Mouse (Mus musculus) left cerebral cortex, adult 2 months (tissue): Measurements from ENCODE around the gene Ankrd49. TPM values are rescaled to one million over a fixed set of nuclear protein-coding genes. Genes with fewer than 3 reads are reported as not detected.

Source experiments
- DNase-seq, 2 experiments: peaks; one replicate each; pipeline ENCODE4 v3.0.0; 2021 to 2022; ENCODE audit warnings: low spot score in 2 of 2, mixed read lengths in 1 of 2; ENCODE audit errors: extremely low spot score in 1 of 2
- H3K27ac ChIP-seq: fragments of 200-600 bp; 2 replicates; pipeline ENCODE4 v1.8.1; 2022
- H3K4me3 ChIP-seq: fragments of 200-600 bp; 2 replicates; pipeline ENCODE4 v1.8.1; 2022
- CTCF ChIP-seq: fragments of 200-600 bp; IDR thresholded peaks from 2 replicates; pipeline ENCODE4 v1.8.1; 2022; ENCODE audit warnings: antibody characterized with exemption, mild to moderate bottlenecking, moderate library complexity
- intact Hi-C: fragments of 180-260 bp; cut with DNase I; formaldehyde crosslinking; loops from one replicate; pipeline ENCODE4 v1.15.1; 2025
- long read RNA-seq, 2 experiments: library from polyadenylated mRNA; stranded (forward); transcript quantifications; one replicate each; pipeline ENCODE4 v2.0.0; 2021; ENCODE audit warnings: borderline mapping rate in 2 of 2
- total RNA-seq, 2 experiments: library from RNA; stranded (reverse); gene quantifications; 2 replicates each; pipeline ENCODE4 v1.2.3; 2021

Gene Ankrd49
- 10 to 100 TPM; 12.0 to 14.2 TPM for total RNA-seq
- long read RNA-seq, experiment 1, transcript Ankrd49-206 (3 exons, 2,679 nt) = major isoform, 5 of 7 reads
- long read RNA-seq, experiment 1, partial matches to known transcripts = 0 of 7 reads
- long read RNA-seq, experiment 1, other reads (novel, unspliced or antisense) = 0 of 7 reads
- long read RNA-seq, experiment 2, partial matches to known transcripts = 0 of 4 reads
- long read RNA-seq, experiment 2, other reads (novel, unspliced or antisense) = 0 of 4 reads

DNA sequence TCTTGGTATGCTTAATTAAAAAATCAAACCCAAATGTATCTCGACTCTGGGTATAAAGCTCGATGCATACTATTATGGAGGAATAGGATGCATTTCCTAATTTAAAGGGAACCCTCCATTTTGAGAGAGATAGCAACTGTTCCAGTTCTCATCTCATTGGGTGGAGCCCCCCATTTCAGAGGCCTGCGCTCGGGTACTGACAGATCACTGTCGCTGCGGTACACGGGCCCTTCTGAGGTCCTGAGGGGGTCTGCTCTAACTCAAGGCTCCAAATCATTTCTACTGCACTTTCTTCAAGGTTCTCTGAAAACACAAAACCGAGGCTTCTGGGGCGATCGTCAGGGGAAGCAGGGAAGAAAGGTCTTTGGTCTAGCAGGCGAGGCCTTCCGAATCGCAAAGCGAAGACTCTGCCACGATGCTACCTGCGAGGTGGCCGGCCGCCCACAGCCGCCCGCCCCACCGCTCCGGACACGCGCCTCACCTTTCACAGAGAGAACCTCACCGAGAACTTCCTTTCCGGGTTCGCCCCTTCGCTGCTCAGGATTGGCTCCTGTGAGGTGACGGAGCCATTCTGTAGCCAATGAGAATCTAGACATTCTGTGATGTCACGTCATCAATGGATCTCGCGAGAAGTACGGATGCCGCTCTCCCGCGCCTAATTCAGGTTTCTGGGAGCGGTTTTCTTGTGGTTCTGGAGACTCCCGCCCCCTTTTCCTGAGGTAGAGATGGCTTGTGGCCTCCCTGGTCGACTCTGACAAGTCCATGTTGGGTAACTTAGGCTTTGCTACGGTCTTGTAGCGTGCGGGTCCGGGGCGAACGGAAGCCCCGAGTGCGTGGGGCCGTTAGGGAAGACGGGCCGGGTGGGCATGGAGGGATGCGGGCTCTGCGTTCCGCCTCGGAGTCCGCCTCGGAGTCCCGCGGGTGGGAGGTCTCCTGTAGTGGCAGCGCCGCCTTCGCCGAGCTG lies at the start of gene Ankrd49, which contains the start of gene Mre11a:
Gene Ankrd49, minus strand, starts transcription at position 818 of the 964 bp plus-strand sequence.
Gene Mre11a, plus strand, starts transcription at position 616 of the 964 bp plus-strand sequence.
- DNase-seq = peak; percentile 89 to 90
- intact Hi-C loops = loop anchor here (2.0 kb wide), 1 partner anchor 76 kb away; the partner anchor contains the start of gene Gpr83
- Histone ChIP-seq H3K4me3 (peak within 1 kb of the TSS; percentile 72), H3K27ac (peak within 1 kb of the TSS; percentile 87)
- TF ChIP-seq CTCF = no peak

DNA sequence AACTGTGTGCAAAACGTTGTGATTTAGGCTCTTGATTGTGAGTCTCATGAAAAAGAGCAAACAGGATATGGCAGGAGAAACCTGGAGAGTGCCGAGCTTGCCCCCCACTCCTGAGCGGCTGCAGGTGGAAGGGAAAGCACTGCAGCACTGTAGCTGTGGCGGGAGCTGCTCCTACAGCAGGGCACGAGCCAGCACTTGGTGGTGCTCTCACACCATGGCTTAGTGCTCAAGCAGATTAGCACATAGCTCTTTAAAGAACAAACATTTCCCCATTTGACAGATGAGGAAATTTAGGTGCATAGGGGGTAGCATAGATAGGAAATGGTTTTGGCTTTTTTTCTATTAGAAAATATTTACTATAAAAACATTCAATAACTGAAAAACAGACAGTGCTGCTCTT lies 47.4 kb upstream of the Ankrd49 start:
- intact Hi-C loops = no loop called here
- Histone ChIP-seq H3K4me3 (no peak overlapping the region), H3K27ac (no peak overlapping the region)
- TF ChIP-seq CTCF = no peak; the same call in none of the 2 replicates
- DNase-seq = no peak

DNA sequence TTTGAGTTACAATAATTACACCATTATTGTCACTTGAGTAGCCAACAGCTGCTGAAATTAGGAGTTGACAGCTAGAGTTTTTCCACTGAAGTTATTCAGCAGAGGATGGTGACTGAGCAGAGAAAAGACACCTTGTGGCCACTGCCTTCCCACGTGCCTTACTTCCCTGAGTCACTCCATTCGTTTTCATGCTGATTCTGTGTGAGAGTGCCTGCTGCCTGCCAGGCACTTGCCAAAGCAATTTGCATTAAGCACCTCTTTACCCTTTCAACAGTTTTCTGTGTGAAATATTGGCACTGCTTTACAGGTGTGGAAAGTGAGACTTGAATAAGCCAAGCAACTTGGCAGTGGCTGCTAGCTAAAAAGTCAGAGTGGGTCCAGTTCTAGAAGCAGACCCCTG lies 43.2 kb upstream of the Ankrd49 start:
- intact Hi-C loops = no loop called here
- Histone ChIP-seq H3K27ac (no peak overlapping the region), H3K4me3 (no peak overlapping the region)
- no peak for DNase-seq
- no peak for TF ChIP-seq CTCF

DNA sequence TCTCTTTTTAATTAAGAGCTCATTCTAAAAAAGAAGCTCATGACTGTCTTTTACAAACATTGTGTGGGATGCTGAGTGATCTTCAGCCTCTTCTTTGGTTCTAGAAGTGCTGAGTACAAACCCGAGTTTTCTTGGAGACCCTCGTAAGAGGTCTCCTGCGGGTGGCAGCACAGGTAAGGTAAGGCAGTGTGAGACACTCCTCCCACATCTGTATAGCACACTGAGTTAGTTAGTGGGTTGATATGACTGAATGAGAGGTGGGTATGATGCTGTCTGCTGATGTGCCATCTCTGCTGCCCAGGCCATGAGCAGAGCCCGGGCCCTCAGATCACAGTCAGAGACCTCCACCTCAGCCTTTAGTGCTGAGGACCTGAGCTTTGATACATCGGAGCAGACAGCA lies 40.2 kb upstream of the Ankrd49 start:
- intact Hi-C loops = no loop called here
- no peak for TF ChIP-seq CTCF
- DNase-seq = no peak
- Histone ChIP-seq H3K27ac (no peak overlapping the region), H3K4me3 (no peak overlapping the region)

DNA sequence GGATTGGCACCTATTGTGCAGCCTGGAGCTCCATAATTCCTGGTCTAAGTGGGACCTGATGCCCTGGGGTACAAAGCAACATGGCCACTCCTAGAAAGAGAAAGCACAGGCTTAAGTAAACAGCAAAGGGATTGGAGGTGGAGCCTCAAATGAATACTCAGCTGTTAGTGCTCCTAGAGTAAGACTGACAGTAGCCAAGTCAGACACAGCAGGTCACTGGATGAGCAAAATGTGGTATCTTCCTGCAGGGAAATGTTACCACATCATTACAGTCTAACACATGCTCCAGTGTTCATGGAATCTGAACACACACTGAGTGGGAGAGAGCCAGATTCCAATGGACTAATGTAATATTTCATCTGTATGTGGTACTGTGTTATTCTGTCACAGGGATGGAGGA lies 36.7 kb upstream of the Ankrd49 start:
- no peak for TF ChIP-seq CTCF
- intact Hi-C loops = no loop called here
- no peak overlapping the region for H3K27ac ChIP-seq
- no peak for DNase-seq
- H3K4me3 ChIP-seq = no peak overlapping the region

DNA sequence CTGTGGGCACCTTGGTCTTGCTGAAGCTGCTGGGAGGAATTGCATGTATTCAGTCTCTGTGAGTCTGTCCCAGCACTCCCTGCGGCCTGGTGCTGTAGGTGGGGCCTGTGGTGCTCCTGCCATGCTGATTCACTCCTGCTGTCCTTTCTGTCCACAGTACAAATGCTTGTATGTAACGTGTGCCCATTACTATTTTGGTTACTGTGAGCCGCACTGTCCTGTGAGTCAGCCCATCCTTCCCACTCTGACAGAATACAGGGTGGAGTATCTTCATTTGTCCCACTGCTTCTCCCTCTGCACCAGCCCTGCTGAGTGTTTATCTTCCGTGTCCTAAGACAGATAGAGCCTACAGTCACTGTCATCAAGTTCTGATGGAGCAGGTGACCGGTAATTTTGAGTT lies 25.5 kb upstream of the Ankrd49 start:
- Histone ChIP-seq H3K27ac (peak overlapping the region; percentile 41), H3K4me3 (no peak overlapping the region)
- DNase-seq = peak in 1 of 2 experiments; percentile 42
- intact Hi-C loops = no loop called here
- no peak for TF ChIP-seq CTCF

DNA sequence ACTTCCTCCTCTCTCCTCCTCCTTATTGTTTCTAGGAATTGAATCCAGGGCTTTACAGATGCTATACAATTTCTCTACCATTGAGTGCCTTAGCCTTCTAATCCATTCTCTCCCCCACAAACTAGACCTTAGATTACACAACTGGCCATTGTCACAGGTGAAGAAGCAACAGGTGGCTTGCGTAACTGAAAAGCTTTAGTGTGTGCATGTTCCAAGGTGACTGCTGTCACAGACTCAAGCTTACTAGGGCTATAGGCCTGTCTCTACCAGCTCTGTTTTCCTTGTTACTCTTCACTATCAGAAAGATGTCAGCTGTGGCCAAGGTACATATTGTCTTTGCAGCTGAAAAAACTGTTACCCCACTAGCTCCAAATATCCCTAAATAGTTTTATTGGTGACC lies 22.1 kb upstream of the Ankrd49 start:
- intact Hi-C loops = no loop called here
- no peak for DNase-seq
- TF ChIP-seq CTCF = no peak

DNA sequence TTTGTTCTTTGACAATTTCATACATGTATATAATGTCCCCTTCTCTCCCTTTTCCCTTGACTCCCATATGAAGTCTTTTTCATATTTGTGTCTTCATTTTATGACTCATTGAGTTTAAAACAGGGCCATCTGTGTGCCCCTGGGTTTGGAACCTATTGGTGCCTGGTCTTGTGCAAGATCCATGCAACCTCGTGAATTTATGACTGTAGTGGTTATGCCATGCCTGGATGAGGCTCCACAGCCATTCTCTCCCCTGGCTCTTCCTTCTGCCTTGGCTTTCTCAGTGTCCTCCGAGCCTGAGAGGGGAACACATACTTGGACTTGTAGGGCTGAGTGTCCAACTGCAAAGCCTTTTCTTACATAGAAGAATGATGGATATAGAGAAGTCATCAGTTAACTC lies 21.1 kb upstream of the Ankrd49 start:
- Histone ChIP-seq H3K4me3 (no peak overlapping the region), H3K27ac (no peak overlapping the region)
- intact Hi-C loops = no loop called here
- no peak for DNase-seq
- no peak for TF ChIP-seq CTCF

More for the DNA sequence above, 22.1 kb upstream of the Ankrd49 start:
- Histone ChIP-seq H3K4me3 (no peak overlapping the region), H3K27ac (no peak overlapping the region)

DNA sequence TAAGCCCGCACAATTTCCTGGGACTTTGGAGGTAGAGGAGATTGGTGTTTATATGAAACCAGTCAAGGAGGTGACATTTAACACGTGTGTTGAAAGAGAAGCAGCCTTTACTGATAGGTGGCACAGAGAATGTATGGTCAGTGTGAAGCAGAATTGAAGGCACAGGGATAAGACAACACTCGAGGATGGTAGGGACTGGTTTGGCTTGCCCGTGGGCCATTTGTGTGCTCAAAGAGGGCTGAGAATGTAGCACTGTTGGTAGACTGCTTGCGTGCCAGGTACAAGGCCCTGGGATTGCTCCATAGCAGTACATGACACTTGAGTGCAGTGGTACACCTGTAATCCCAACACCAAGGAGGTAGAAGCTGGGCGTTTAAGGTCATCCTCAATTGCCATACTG lies 2.7 kb upstream of the Ankrd49 start:
- H3K27ac ChIP-seq = no peak overlapping the region
- no peak overlapping the region for H3K4me3 ChIP-seq
- TF ChIP-seq CTCF = no peak
- intact Hi-C loops = no loop called here
- DNase-seq = no peak

DNA sequence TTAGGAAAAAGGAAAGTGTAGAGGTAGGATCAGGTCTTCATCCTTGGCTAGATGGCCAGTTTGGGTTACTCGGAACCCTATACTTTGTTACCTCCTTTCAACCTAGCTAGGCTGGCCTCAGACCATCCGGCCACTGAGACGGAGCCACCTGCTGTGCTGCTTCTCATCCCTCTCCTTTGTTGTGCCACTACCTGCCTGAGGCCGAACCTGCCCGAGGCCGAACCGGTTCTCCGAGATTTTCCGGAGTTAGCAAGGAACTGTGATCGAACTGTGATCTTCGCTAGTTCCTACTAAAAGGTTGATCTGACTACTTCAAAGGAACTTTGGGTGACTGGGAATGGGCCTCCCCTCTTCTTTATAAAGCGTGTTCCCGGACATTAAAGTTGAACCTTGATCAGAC lies 6.3 kb downstream of the Ankrd49 start:
- Histone ChIP-seq H3K27ac (no peak overlapping the region), H3K4me3 (no peak overlapping the region)
- intact Hi-C loops = no loop called here
- DNase-seq = no peak
- TF ChIP-seq CTCF = no peak

DNA sequence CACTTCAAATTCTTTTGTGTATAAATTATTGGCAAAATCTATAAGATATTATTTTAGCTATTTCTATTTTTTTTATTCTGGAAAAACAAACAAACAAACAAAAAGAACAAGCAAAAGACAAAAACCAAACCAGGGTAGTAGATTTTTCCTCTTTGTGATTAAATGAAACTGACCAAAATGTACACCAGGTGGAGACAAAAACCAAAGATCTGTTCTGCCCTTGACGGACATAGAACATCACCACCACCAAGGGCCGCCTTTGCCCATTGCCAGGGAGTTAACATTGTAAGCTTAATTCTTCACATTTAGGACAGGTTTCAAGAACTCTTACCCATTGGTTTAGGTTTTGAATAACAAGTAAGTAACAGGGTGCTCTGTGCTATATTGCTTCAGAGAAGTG lies 10.8 kb downstream of the Ankrd49 start:
- Histone ChIP-seq H3K27ac (no peak overlapping the region), H3K4me3 (no peak overlapping the region)
- intact Hi-C loops = loop anchor here (1.0 to 5.0 kb wide), 3 partner anchors 241 to 439 kb away; no protein-coding TSS in a partner anchor
- no peak for DNase-seq
- TF ChIP-seq CTCF = peak; percentile 51

DNA sequence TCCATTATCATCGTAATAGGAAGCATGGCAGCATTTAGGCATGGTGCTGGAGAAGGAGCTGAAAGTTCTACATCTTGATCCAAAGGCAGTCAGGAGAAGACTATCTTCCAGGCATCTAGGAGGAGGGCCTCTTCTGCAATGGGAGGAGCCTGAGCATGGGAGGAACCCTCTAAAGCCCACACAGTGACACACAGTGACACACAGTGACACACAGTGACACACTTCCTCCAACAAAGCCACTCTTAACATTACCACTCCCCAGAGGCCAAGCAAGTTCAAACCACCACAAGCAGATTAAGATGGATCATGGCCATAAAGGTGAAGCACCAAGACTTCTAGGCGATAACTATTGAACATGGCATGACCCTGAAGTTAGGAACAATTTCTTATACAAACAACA lies 12.6 kb downstream of the Ankrd49 start:
- no peak for TF ChIP-seq CTCF
- intact Hi-C loops = loop anchor here (2.0 to 5.0 kb wide), 2 partner anchors 400 to 441 kb away; no protein-coding TSS in a partner anchor

More for the DNA sequence above, 12.6 kb downstream of the Ankrd49 start:
- Histone ChIP-seq H3K4me3 (no peak overlapping the region), H3K27ac (no peak overlapping the region)
- DNase-seq = no peak
